Mouse (Mus musculus): ENCODE results near the gene Itga8.

Gene Itga8

DNA sequence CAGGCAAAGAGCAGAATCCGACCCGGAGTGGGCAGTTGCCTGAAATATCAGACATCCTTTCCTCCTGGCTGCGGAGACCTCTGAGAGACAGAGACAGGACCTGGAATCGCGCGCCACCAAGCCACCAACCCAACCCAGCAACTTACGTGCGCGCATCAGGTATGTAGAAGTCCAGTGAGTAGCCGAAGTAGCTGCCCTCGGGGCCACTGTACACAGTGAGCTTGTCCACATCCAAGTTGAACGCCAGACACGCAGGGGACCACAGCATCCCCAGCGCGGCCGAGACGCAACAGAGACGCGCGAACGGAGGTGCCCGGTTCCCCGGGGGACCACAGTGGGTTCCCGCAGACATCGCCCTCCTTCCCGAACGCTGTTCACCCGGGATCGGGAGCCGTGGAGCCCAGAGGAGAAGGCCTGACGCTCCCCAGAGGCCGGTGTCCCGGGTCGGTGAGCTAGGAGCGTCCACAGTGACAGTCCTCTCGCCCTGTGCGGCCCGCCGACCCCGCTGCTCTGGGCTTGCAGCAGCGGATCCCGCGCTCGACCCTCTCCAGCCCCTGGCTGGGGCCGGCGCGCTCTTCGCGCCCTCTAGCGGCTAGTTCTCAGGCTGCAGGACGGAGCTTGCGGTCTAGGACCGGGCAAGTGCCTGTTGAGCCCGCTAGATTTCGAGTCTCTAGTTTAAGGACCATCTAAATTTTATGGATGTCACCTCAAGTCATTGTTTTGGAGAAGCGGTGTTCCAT is at the start of gene Itga8:
Gene Itga8, minus strand, starts transcription at position 492 of the 740 bp plus-strand sequence.
- DNase-seq: peak; percentile 88

GRCm38 (mm10) chr2:12348914-12349313 is 47.2 kb upstream of the Itga8 start:
- DNase-seq: no peak

GRCm38 (mm10) chr2:12331962-12332361 is 30.2 kb upstream of the Itga8 start:
- no peak for DNase-seq

DNA sequence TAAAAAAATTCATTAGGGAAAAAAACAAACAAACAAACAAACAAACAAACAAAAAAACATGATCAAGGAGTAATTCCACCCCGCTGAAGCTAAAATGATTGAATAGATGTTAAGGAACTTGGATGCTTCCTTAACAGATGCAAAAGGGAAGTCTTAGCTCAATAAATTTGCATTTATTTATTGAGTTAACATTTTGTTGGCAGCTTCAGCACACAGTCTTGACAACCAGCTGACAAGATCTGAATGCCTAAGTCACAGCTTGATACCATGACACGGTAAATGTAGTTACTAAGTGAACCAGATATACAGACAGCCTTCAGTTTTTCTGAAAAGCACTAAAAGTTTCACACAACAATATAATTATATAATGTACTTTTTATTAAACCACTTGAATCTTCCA is 27.9 kb upstream of the Itga8 start:
- DNase-seq: no peak

GRCm38 (mm10) chr2:12329068-12329407 is 27.3 kb upstream of the Itga8 start:
- DNase-seq: no peak

DNA sequence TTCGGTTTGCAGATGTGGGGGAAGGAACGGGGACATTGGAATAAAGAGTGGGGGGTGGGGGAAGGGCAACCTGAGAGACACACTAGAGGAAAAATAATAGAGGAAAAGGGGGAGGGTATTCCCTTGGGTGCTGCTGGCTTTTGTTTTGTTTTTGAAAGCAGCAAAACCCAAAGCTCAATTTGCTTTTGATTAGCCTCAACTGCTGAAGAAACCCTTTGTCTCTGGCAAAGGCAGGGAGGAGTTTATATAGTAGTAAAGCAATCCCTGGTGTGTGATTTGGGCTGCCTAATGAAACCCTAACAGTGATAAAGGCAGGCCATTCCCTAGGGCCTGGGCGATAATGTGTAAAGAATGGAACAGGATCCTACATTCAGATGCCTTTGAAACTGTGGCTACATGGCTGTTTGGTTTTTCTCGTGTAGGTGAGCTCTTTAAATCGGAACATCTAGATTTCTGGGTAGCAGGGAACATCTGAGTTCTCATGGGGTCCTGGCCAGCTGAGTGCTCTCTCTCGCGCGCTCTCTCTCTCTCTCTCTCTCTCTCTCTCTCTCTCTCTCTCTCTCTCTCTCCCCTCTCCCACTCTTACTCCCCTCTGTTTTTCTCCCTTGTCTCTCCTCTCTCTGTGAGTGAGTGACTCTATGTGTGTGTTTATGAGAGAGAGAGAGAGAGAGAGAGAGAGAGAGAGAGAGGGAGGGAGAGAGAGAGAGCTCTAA is 26.8 kb upstream of the Itga8 start:
- no peak for DNase-seq

DNA sequence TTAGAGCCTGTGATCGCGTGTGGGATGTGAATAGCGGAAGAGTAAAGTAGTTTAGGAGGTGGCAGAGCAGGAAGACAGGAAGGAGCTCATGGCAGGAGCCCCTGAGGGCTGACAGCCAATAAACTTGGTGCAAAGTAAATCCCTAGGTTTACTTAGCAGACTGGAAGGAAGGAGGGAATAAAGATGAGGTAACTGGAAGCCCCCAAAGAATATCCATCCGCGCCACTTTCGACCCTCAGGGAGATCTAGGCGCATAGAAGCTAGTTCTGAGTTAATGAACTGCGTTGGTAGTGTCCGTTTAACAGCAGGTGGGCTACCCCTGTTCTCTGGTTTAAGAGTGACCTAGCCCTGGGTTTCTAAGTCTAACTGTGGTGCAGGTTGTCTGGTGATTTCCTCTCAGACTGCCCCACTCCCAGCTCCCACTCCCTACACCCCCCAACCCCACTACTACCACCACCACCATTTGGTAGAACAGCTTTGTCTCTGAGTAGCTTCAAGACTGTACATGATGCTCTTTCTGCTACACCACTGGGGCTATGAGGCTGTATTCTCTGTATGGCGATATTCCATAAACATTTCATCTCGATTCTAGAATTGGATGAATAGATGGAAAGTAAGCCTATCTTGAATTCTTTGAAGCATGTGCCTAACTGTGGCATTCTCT is 26.1 kb upstream of the Itga8 start:
- DNase-seq: peak; percentile 9

GRCm38 (mm10) chr2:12327216-12327615 is 25.5 kb upstream of the Itga8 start:
- peak; percentile 87 for DNase-seq

GRCm38 (mm10) chr2:12325868-12326267 is 24.1 kb upstream of the Itga8 start:
- DNase-seq: no peak

GRCm38 (mm10) chr2:12325417-12325816 is 23.7 kb upstream of the Itga8 start:
- DNase-seq: no peak

- DNase-seq: no peak
Measured at GRCm38 (mm10) chr2:12320914-12321313, 19.2 kb upstream of the Itga8 start.

DNA sequence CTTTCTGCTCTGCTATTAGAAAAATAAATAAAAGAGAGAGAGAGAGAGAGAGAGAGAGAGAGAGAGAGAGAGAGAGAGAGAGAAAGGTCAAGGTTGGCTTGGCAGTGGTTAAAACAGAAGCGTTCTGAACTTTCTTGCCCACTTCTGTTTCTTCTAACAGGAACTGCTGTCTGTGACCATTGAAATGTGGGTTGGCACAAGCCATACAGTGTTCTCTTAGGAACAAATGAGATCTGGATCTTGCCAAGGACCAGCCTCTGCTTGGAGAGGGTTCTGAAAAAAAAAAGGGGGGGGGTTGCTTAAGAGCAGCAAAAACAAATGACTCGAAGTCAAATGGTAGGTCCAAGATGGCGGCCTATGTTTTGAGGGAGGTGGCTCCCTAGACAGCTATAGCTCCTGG is 17.0 kb upstream of the Itga8 start:
- DNase-seq: no peak

GRCm38 (mm10) chr2:12318036-12318435 is 16.3 kb upstream of the Itga8 start:
- no peak for DNase-seq

GRCm38 (mm10) chr2:12317343-12317742 is 15.6 kb upstream of the Itga8 start:
- DNase-seq: no peak

- no peak for DNase-seq
Measured at GRCm38 (mm10) chr2:12316361-12316760, 14.6 kb upstream of the Itga8 start.

DNA sequence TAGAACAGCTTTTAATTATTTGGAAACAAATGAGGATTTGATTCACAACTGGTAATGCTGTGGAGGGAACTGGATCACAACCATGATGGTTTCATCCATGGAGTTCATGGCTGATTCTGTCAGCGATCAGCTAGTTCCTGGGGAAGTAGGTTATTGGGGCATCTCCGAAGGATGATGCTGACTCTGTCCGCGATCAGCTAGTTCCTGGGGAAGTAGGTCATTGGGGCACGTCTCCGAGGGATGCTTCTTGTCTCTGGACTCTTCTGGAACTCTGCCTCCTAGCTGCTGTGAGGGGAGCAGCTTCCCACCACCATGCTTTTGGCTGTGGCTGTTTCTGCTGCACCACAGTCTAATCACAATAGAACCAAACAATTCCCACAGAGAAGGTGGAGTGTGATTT is 12.3 kb upstream of the Itga8 start:
- no peak for DNase-seq

DNA sequence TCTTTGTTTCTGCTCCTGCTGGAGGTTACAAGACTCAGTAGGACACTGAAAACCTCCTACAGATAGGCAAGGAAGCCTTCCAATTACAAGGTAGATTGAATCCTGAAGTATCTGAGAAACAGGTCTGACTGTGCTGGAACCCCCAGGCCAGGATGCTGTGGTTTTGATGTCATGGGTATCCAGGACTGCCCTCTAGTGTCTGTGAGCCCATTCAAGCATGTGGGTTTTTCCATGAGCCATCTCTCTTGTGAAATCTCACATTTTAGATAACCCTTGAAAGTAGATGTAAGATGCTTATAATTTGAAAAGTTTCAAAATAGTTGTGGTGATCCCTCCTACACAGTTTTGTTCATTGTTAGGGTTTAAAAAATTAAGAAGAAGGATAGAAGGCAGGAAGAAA is 6.7 kb upstream of the Itga8 start:
- DNase-seq: no peak

DNA sequence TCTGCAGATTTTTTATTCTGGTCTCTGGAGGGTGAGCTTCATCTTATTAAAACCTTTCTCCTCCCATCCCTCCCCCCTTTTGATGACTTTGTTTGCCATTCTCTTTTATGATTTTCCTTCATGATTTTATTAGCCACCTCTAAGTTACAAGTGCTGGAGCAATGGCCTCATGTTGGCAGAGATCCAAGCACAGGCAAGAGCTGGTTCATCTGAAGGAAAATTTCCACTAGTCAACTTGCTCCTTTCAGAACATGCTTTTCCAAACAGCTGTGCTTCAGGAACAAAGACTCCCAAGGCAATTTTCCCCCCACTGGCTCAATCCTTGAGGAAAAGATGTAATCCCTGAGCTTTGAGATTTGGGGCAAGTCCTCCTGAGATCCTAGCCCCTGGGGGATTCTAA is 5.6 kb upstream of the Itga8 start:
- DNase-seq: no peak

DNA sequence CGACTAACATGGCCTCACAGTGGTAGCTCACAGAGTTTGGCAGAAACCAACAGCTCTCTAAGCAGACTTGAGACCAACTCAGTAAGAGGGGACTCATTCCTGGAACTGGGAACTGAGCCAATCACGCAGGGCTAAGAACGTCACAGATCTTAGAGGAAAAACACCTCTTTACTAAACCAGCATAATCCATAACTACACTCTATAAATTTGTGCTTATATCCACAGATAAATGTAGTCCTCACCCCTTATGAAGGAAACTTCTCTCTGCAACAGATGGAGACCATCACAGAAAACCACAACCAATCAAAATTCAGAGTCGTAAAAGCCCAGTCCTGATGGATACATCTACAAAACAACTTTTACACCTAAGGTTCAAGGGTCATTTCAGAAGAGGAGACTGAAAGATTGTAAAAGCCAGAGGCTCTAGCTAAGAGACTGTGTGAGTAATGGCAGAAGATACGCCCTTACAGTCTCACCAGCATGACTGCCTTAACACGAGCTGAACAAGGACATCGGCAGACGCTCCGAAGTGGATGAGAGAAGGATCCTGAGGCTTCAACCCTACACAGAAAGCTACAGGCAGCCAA is 3.4 kb upstream of the Itga8 start:
- no peak for DNase-seq

DNA sequence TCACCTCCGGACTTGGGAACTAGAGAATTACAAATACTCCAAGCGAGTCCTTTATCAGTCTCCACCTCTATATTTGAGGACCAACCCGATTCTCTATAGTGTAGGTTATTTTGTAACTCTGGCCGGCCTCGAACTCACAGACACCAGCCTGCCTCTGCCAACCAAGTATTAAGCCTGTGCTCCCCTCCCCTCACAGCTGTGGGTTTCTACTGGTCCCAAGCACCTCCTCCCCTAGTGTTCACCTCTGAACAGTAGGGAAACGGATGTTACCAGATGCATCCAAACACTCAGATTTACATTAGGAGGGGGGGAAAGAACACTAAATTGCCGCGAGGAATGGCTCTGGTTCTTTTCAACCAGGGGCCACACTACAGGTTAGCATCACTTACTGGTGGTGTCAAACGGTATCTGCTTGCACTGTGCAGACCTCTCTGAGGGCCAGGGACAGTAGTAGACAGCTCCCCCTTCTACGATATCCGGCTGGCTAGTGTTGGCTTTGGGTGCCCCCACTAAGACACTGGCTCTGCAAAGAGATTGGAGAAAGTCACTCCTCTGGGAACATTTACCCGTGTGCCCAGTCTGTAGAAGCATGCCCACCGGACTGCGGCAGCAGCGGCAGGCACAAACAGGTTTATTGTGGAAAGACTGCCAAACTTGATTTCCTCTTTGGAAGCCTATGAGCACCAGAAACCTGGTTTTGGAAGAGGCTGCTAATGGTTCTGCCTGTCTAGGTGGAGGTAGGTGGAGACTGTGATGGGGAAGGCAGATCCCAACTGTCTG is 1.1 kb downstream of the Itga8 start:
- DNase-seq: no peak

GRCm38 (mm10) chr2:12297287-12297686 is 4.4 kb downstream of the Itga8 start:
- DNase-seq: no peak

GRCm38 (mm10) chr2:12295150-12295549 is 6.6 kb downstream of the Itga8 start:
- DNase-seq: no peak

DNA sequence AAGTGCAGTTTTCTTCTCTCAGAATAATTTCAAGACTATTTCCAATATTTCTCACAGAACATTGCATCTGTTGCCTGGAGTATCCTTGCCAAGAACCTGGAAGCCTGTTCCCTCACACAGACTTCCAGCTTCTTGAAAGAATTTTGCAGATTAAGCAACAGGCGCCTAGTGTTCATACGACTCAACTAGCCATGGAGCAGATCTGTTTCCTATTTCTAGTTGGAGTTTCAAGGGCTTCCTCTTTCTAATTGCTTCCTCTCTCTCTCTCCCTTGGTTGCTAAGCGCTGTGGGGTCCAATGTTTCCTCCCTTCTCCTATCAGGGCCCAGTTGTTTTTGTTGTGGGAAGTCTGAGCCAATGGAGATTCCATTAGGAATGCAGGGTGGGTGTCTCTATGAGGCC is 7.7 kb downstream of the Itga8 start:
- DNase-seq: no peak

All from thymus, postnatal 4 days (tissue).